Mouse (Mus musculus): Measurements from ENCODE around the gene Ipo11. TPM values are rescaled to one million over a fixed set of nuclear protein-coding genes. Genes with fewer than 3 reads are reported as not detected.
A peak's percentile ranks its signal among the peaks of the same experiment; 100 is the strongest.

Gene Ipo11
- polyA plus RNA-seq, 1 experiment, result 11.7 TPM

DNA sequence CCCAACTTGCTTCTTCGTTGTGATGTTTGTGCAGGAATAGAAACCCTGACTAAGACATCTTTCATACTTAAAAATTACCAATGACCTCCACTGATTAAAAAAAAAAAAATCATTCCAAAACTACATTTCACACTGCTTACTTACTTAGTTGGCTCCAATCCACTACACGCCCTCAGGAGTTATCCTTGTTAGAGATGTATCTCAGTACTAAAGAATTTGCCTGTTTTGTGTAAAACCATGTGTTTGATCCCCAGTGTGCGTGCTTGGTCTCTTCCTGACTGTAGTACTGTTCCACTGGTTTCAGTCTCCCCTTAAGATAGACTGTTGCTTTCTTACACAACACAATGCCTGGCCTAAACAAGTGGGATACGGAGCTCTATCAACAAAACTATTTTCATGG is 117.0 kb downstream of the Ipo11 start:
- H3K4me3 ChIP-seq (ENCODE audit: control insufficient read depth, low read depth, low read length), result no peak overlapping the region
- no peak overlapping the region for H3K27ac ChIP-seq (ENCODE audit: control insufficient read depth, insufficient read depth, low read depth, low read length)
- no peaks in the 10 kb centered on the region for H3K4me1 ChIP-seq (ENCODE audit: control insufficient read depth, insufficient read depth, low read length)
- no peaks in the 10 kb centered on the region for H3K36me3 ChIP-seq (ENCODE audit: control insufficient read depth, insufficient read depth, low read length)
- no peak for TF ChIP-seq CTCF (IDR thresholded peaks at IDR 0.05; ENCODE audit: control insufficient read depth, insufficient read depth, insufficient replicate concordance, low read depth, low read length)
- no peak for TF ChIP-seq POLR2A (IDR thresholded peaks at IDR 0.05; ENCODE audit: control insufficient read depth, low read depth, low read length)
- no peaks in the 10 kb centered on the region for H3K27me3 ChIP-seq (ENCODE audit: control insufficient read depth, insufficient read depth, low read length)

- TF ChIP-seq POLR2A (IDR thresholded peaks at IDR 0.05; ENCODE audit: control insufficient read depth, low read depth, low read length) (no peak), CTCF (IDR thresholded peaks at IDR 0.05; ENCODE audit: control insufficient read depth, insufficient read depth, insufficient replicate concordance, low read depth, low read length) (no peak)
- Histone ChIP-seq H3K36me3 (ENCODE audit: control insufficient read depth, insufficient read depth, low read length) (no peaks in the 10 kb centered on the region), H3K27ac (ENCODE audit: control insufficient read depth, insufficient read depth, low read depth, low read length) (peak overlapping the region; percentile 32; the same call in 1 of the 2 replicates), H3K27me3 (ENCODE audit: control insufficient read depth, insufficient read depth, low read length) (no peaks in the 10 kb centered on the region), H3K4me1 (ENCODE audit: control insufficient read depth, insufficient read depth, low read length) (no peaks in the 10 kb centered on the region), H3K4me3 (ENCODE audit: control insufficient read depth, low read depth, low read length) (no peak overlapping the region)
These were observed 119.7 kb downstream of the Ipo11 start for GRCm38 (mm10) chr13:106817066-106817465.

GRCm38 (mm10) chr13:106813519-106813918 is 123.2 kb downstream of the Ipo11 start:
- no peaks in the 10 kb centered on the region for H3K4me1 ChIP-seq (ENCODE audit: control insufficient read depth, insufficient read depth, low read length)
- H3K27me3 ChIP-seq (ENCODE audit: control insufficient read depth, insufficient read depth, low read length), result no peaks in the 10 kb centered on the region
- H3K27ac ChIP-seq (ENCODE audit: control insufficient read depth, insufficient read depth, low read depth, low read length), result no peak overlapping the region
- no peaks in the 10 kb centered on the region for H3K36me3 ChIP-seq (ENCODE audit: control insufficient read depth, insufficient read depth, low read length)
- no peak overlapping the region for H3K4me3 ChIP-seq (ENCODE audit: control insufficient read depth, low read depth, low read length)
- TF ChIP-seq CTCF (IDR thresholded peaks at IDR 0.05; ENCODE audit: control insufficient read depth, insufficient read depth, insufficient replicate concordance, low read depth, low read length) (no peak), POLR2A (IDR thresholded peaks at IDR 0.05; ENCODE audit: control insufficient read depth, low read depth, low read length) (no peak)

- H3K27ac ChIP-seq (ENCODE audit: control insufficient read depth, insufficient read depth, low read depth, low read length), result no peak overlapping the region
- H3K4me3 ChIP-seq (ENCODE audit: control insufficient read depth, low read depth, low read length), result no peak overlapping the region
- H3K36me3 ChIP-seq (ENCODE audit: control insufficient read depth, insufficient read depth, low read length), result no peaks in the 10 kb centered on the region
- TF ChIP-seq CTCF (IDR thresholded peaks at IDR 0.05; ENCODE audit: control insufficient read depth, insufficient read depth, insufficient replicate concordance, low read depth, low read length), result no peak
- no peaks in the 10 kb centered on the region for H3K4me1 ChIP-seq (ENCODE audit: control insufficient read depth, insufficient read depth, low read length)
- H3K27me3 ChIP-seq (ENCODE audit: control insufficient read depth, insufficient read depth, low read length), result no peaks in the 10 kb centered on the region
These were observed 123.7 kb downstream of the Ipo11 start for GRCm38 (mm10) chr13:106813087-106813486.

DNA sequence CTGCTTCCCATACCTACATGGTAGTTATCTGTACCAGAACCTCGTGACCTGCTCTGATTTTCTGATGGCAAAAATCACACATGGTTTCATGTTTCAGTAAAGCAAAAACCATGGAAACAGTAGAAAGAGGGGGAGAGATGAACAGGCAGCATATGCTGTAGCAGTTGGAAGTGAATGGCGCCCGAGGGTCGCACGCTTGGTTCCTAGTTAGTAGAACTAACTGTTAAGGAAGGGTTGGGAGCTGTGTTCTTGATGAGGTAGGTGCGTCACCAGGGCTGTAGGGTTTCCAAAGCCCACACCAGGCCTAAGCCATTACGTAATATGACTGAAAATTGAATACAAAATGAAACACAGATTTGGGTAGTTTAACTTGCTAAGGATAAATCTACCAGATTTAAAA is 126.6 kb downstream of the Ipo11 start:
- no peaks in the 10 kb centered on the region for H3K4me1 ChIP-seq (ENCODE audit: control insufficient read depth, insufficient read depth, low read length)
- H3K36me3 ChIP-seq (ENCODE audit: control insufficient read depth, insufficient read depth, low read length), result no peaks in the 10 kb centered on the region
- no peak overlapping the region for H3K4me3 ChIP-seq (ENCODE audit: control insufficient read depth, low read depth, low read length)
- H3K27me3 ChIP-seq (ENCODE audit: control insufficient read depth, insufficient read depth, low read length), result no peaks in the 10 kb centered on the region
- H3K27ac ChIP-seq (ENCODE audit: control insufficient read depth, insufficient read depth, low read depth, low read length), result no peak overlapping the region
- no peak for TF ChIP-seq POLR2A (IDR thresholded peaks at IDR 0.05; ENCODE audit: control insufficient read depth, low read depth, low read length)

GRCm38 (mm10) chr13:106808821-106809220 is 127.9 kb downstream of the Ipo11 start:
- Histone ChIP-seq H3K36me3 (ENCODE audit: control insufficient read depth, insufficient read depth, low read length) (no peaks in the 10 kb centered on the region), H3K4me3 (ENCODE audit: control insufficient read depth, low read depth, low read length) (no peak overlapping the region), H3K4me1 (ENCODE audit: control insufficient read depth, insufficient read depth, low read length) (no peaks in the 10 kb centered on the region), H3K27me3 (ENCODE audit: control insufficient read depth, insufficient read depth, low read length) (no peaks in the 10 kb centered on the region), H3K27ac (ENCODE audit: control insufficient read depth, insufficient read depth, low read depth, low read length) (no peak overlapping the region)
- TF ChIP-seq CTCF (IDR thresholded peaks at IDR 0.05; ENCODE audit: control insufficient read depth, insufficient read depth, insufficient replicate concordance, low read depth, low read length) (no peak), POLR2A (IDR thresholded peaks at IDR 0.05; ENCODE audit: control insufficient read depth, low read depth, low read length) (no peak)

DNA sequence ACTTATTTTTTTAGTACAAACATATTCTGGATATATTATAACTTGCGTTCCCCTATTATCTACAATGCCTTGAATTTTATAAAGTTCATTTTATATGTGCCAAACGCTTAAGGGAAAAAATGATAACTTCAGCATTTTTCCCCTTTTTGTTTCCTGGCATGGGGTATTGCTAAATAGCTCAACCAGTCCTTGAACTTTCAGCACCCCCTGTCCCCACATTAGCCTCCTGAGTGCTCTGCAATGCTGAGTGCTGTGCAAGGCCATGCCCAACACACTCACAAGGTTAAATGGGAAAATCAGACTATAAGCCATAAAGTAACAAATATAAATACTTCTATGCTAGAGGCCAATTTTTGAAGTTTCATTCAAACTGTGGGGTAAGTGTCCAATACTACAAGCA is 128.4 kb downstream of the Ipo11 start:
- H3K27me3 ChIP-seq (ENCODE audit: control insufficient read depth, insufficient read depth, low read length), result no peaks in the 10 kb centered on the region
- TF ChIP-seq CTCF (IDR thresholded peaks at IDR 0.05; ENCODE audit: control insufficient read depth, insufficient read depth, insufficient replicate concordance, low read depth, low read length) (no peak), POLR2A (IDR thresholded peaks at IDR 0.05; ENCODE audit: control insufficient read depth, low read depth, low read length) (no peak)
- H3K36me3 ChIP-seq (ENCODE audit: control insufficient read depth, insufficient read depth, low read length), result no peaks in the 10 kb centered on the region
- no peak overlapping the region for H3K4me3 ChIP-seq (ENCODE audit: control insufficient read depth, low read depth, low read length)
- no peak overlapping the region for H3K27ac ChIP-seq (ENCODE audit: control insufficient read depth, insufficient read depth, low read depth, low read length)
- H3K4me1 ChIP-seq (ENCODE audit: control insufficient read depth, insufficient read depth, low read length), result no peaks in the 10 kb centered on the region

DNA sequence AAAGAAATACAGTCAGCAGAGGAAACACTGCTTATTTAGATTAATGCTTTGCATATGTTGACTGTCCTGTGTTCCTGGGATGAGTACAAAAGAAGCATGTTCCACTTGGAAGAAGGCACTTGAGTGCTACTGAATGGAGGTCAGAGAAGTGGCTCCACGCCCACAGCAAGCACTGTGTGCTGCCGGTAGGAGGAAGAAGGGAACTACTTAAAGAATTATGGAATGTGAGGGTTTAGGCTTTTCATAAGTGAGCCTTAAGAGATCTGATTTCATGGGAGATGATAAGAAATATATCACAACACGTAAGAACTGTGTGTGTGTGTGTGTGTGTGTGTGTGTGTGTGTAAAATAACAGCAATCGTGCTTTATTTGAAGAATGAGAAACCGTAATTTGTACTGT is 129.5 kb downstream of the Ipo11 start:
- TF ChIP-seq POLR2A (IDR thresholded peaks at IDR 0.05; ENCODE audit: control insufficient read depth, low read depth, low read length) (no peak), CTCF (IDR thresholded peaks at IDR 0.05; ENCODE audit: control insufficient read depth, insufficient read depth, insufficient replicate concordance, low read depth, low read length) (no peak)
- Histone ChIP-seq H3K27me3 (ENCODE audit: control insufficient read depth, insufficient read depth, low read length) (no peaks in the 10 kb centered on the region), H3K36me3 (ENCODE audit: control insufficient read depth, insufficient read depth, low read length) (no peaks in the 10 kb centered on the region), H3K27ac (ENCODE audit: control insufficient read depth, insufficient read depth, low read depth, low read length) (no peak overlapping the region), H3K4me1 (ENCODE audit: control insufficient read depth, insufficient read depth, low read length) (no peaks in the 10 kb centered on the region), H3K4me3 (ENCODE audit: control insufficient read depth, low read depth, low read length) (no peak overlapping the region)
